Mouse (Mus musculus) frontal cortex, adult 2 months (tissue): Measurements from ENCODE around the gene Hmgcs1. TPM values are rescaled to one million over a fixed set of nuclear protein-coding genes. Genes with fewer than 3 reads are reported as not detected.
"Not testable (repeated sequence)": the region's sequence is repeated elsewhere in the genome, so short reads cannot be mapped to it uniquely, and the experiment has no call there.

Experiments used
- DNase-seq, 2 experiments: peaks; one replicate each; pipeline ENCODE4 v3.0.0; 2022; ENCODE audit warnings: low spot score in 1 of 2; ENCODE audit errors: extremely low spot score in 1 of 2
- polyA plus RNA-seq: library from polyadenylated mRNA; depleted of rRNA; stranded (reverse); fragments of >200 nt; gene quantifications from 2 replicates; pipeline ENCODE4 v1.2.3, GENCODE M21; 2012

The Hmgcs1 gene
- polyA plus RNA-seq, 1 experiment = 174 TPM

- DNase-seq = no peak
These were observed 14.1 kb downstream of the Hmgcs1 start for GRCm38 (mm10) chr13:119704280-119704679.

DNA sequence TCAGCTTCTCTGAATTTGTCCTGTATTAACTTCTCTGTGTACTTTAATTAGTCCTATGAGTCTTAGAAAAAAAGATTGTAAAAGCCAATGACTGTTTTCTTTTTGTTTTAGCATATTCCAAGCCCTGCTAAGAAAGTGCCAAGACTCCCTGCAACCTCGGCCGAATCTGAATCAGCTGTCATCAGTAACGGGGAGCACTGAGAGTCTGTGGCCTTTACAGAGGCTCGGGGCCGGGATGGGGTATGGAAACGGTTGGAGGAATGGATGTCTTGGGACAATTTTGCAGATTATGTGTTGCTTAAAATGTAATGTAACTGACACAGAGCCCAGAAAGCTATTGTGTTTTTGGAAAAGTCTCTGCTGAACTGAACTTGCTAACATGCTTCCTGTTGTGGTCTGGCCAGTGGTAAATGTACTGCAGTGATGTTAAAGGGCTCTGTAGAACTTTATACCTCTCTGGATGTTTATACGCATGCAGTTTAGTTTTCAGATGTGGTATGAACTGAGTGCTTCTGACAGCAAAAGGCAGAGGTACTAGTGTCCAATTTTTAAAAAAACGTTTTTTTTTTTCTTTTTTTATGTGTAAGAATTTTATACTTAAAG lies 16.2 kb downstream of the Hmgcs1 start:
- DNase-seq = not testable (repeated sequence)

DNA sequence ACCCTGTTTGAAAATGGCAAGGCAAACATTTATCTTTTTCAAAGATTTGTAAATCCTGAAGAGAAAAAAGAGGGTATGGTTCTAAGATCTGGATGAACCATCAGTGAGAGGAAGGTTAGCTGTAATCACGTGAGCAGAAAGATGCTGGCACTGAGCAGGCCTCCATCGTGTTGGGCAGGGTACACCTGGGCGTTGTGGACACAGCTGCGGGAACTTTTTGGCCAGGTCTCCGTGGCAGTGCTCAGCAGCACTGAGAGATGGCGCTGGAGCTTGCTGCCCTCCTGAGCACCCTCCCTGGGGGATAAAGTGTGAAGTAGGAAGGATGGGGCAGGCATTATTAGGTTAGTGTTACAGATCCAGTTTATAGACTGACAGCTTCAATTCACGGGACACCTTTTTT lies 16.8 kb downstream of the Hmgcs1 start:
- no peak for DNase-seq

DNA sequence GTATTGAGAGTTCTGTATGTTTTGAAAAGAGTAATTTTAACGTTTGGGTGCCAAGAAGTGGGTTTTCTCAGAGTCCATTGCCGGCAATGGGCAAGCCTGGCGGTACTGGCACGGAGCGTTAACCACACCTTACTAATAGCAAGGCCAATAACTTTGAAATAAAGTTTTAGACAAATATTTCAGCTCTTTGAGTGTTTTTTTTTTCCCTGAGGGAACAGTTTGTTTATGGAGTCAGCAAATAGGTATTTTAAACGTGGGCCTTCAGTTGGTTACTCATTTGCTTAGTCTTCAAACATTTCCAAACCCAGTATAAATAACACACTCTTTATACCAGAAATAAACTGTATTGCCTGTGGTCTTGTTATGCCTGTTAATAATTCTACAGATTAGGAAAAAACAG lies 17.7 kb downstream of the Hmgcs1 start:
- DNase-seq = no peak

DNA sequence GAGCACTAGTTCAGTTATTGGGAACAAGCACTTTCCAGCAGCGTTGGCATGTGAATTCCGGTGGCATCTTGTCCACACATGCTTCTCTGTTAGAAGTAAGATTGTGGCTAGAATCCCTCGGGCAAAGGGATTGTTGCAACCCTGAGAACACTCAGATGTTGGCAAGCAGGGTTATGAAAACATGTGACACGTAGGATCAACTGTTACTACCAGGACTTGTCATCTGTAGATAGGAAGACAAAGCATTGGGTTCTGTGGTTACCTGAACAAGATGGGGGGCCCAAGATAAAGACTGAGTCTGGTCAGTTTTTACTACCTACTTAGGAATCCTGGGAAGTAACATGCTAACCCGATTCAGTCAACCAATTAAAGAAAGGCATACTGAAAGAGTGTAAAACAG lies 18.8 kb downstream of the Hmgcs1 start:
- DNase-seq = no peak

GRCm38 (mm10) chr13:119709388-119710267 lies 19.4 kb downstream of the Hmgcs1 start:
- DNase-seq = no peak

DNA sequence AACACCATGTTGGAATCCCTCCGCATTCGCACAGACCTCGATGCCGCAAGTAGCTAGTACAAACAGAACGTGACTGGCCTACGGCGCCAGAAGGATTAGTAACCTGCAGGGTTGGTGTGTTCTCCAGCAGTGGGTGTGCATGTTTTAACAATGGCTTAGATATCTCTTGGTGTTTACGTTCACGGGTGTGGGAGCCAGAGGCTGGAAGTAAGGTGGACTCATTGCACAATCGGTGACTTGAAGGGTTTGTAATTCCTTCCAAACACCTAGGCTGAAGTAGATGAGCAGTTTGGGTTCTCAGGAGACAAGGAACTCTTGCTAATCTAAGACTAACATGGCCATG lies 20.1 kb downstream of the Hmgcs1 start:
- no peak for DNase-seq

DNA sequence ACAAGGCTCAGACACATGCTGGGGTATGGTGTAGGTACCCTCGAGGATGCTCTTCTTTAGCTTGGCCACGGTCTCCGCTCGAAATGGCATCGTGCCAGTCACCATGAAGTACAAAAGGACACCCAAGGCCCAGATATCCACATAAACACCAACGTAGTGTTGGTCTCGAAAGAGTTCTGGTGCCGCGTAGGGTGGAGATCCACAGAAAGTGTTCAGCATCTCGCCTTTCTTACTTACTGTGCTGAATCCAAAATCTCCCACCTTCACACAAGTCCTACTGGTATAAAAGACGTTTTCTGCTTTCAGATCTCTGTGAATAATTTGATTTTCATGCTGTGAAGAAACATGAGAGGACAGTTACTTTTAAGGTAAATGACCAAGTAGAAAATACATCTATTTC lies 22.3 kb downstream of the Hmgcs1 start:
- DNase-seq = peak in 1 of 2 experiments; percentile 45

- DNase-seq = no peak
These were observed 23.1 kb downstream of the Hmgcs1 start for GRCm38 (mm10) chr13:119713107-119713787.

GRCm38 (mm10) chr13:119713821-119714220 lies 23.6 kb downstream of the Hmgcs1 start:
- no peak for DNase-seq

- no peak for DNase-seq
These were observed 25.9 kb downstream of the Hmgcs1 start for GRCm38 (mm10) chr13:119716105-119716504.

GRCm38 (mm10) chr13:119722447-119722846 lies 32.3 kb downstream of the Hmgcs1 start:
- no peak for DNase-seq

- DNase-seq = no peak
These were observed 33.2 kb downstream of the Hmgcs1 start for GRCm38 (mm10) chr13:119723368-119723767.

GRCm38 (mm10) chr13:119724541-119724940 lies 34.4 kb downstream of the Hmgcs1 start:
- DNase-seq = no peak

GRCm38 (mm10) chr13:119727608-119728387 lies 37.6 kb downstream of the Hmgcs1 start:
- peak in 1 of 2 experiments; percentile 64 for DNase-seq

DNA sequence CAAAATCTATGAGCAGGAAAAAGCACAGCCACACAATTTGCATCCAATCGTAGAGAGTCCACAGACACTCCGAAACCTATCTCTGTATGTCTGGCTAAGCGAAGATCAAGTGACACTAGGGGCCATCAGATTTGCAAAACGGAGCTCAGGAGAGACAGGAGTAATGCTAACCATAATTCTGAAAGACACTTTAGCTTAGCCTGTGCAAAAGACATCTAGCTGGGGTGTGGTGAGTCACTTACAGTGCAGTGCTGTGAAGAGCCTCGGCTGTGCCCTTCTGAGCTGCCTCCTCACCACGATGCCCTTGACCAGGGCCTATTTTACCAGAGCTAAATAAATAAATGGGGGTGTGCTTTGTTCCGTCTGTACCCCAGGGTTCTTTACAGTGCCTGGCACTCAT lies 39.2 kb downstream of the Hmgcs1 start:
- no peak for DNase-seq

GRCm38 (mm10) chr13:119731448-119731847 lies 41.3 kb downstream of the Hmgcs1 start:
- DNase-seq = no peak

DNA sequence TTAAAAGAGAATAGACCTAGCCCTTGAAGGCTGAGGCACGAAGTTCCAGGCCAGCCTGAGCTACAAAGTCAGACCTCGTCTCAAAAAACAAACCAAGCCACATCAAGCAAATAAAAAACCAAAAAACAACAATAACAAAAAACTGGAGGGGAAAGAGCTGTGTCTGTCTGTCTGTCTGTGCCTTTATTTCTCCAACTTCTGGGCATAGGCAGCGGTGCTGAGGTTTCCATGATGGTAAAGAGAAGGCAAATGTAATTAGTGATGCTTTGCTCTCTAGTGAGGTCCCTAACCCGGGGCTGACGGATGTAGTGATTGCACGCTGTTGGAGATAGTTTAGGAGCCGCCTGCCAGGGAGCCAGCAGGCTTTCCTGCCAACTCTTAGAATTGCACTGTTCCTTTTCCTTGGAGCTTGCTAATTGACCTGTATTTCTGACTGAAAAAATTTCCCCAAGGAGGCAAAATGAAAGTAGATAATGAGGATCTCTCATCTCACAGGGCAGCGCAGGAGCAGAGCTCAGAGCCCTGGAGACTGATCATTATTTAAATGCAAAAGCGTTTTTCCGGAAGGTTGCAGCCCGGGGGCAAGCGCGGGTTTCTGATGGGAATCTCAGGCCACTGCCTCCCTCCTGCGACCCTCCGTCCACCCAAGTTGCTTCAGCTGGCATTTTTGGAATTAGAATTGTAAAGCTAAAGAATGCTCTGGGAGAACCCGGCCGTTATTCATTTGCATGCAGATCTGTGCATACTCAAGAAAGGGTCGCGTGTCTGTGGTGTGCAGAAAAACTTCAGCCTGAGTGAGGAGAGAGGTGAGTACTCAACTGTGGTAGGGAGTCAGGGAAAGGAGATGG lies 51.4 kb downstream of the Hmgcs1 start:
- DNase-seq = no peak

DNA sequence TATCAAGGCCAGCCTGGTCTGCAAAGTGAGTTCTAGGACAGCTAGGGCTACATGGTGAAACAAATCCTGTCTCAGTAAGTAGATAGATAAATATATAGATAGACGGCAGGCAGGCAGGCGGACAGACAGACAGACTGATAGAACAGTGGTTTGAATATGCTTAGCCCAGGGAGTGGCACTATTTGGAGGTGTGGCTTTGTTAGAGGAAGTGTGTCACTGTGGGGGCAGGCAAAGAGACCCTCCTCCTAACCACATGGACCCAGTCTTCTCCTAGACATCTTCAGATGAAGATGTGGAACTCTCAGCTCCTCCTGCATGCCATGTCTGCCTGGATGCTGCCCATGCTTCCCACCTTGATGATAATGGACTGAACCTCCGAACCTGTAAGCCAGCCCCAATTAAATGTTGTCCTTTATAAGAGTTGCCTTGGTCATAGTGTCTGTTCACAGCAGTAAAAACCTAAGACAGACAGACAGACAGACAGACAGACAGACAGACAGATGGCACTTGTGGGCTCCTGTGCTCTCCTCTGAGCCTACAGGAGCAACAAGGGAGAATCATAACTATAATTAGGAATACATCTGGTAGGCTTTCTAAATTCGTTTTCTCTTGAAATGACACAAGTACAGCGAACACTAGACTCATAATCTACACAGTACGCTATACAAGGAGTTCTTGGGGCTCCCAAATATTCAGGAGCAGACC lies 52.7 kb downstream of the Hmgcs1 start:
- DNase-seq = peak in 1 of 2 experiments; percentile 52
